Mouse (Mus musculus) liver, postnatal 0 days (tissue): ENCODE data around the gene Rpp38. TPM values are rescaled to one million over a fixed set of nuclear protein-coding genes. Genes with fewer than 3 reads are reported as not detected.
A peak's percentile ranks its signal among the peaks of the same experiment; 100 is the strongest.

Source experiments
- ATAC-seq: fragments of 200-750 bp; cut with Nextera tagmentation; 2 replicates; pipeline ENCODE4 v1.8.0; 2017; ENCODE audit warnings: mild to moderate bottlenecking, moderate library complexity
- DNase-seq: peaks from one replicate; pipeline ENCODE4 v3.0.0-alpha.2; 2016
- H3K27ac ChIP-seq: fragments of 300-500 bp; sonication (generic); 2 replicates; pipeline ENCODE4 v1.5.1; 2014; ENCODE audit warnings: antibody characterized with exemption, moderate library complexity, mild to moderate bottlenecking, low read depth
- H3K27me3 ChIP-seq: fragments of 300-500 bp; sonication (generic); 2 replicates; pipeline ENCODE4 v1.6.1; 2014; ENCODE audit warnings: low read length, control low read depth, mixed read lengths; ENCODE audit not compliant: insufficient read depth
- H3K36me3 ChIP-seq: fragments of 300-500 bp; sonication (generic); replicated peaks from 2 replicates; pipeline ENCODE4 v1.6.1; 2014; ENCODE audit warnings: mild to moderate bottlenecking, control low read depth, low read length, moderate library complexity, mixed read lengths; ENCODE audit not compliant: insufficient read depth
- H3K4me1 ChIP-seq: fragments of 300-500 bp; sonication (generic); 2 replicates; pipeline ENCODE4 v1.6.1; 2014; ENCODE audit warnings: antibody characterized with exemption, mild to moderate bottlenecking, control low read depth; ENCODE audit not compliant: insufficient read depth
- H3K4me2 ChIP-seq: fragments of 300-500 bp; sonication (generic); 2 replicates; pipeline ENCODE4 v1.6.1; 2014; ENCODE audit warnings: low read depth, mild to moderate bottlenecking, low read length, moderate library complexity, mixed read lengths
- H3K4me3 ChIP-seq: fragments of 300-500 bp; sonication (generic); 2 replicates; pipeline ENCODE4 v1.5.1; 2014; ENCODE audit warnings: low read depth, low read length
- H3K9ac ChIP-seq: fragments of 300-500 bp; sonication (generic); replicated peaks from 2 replicates; pipeline ENCODE4 v1.6.1; 2014; ENCODE audit warnings: mild to moderate bottlenecking, moderate library complexity
- H3K9me3 ChIP-seq: fragments of 300-500 bp; sonication (generic); 2 replicates; pipeline ENCODE4 v1.6.1; 2016; ENCODE audit warnings: mild to moderate bottlenecking, control low read depth, low read length, mixed read lengths
- CTCF ChIP-seq: sonication (generic); IDR thresholded peaks from 2 replicates; pipeline ENCODE4 v1.5.1; 2016; ENCODE audit warnings: antibody characterized with exemption, low read depth
- EP300 ChIP-seq: IDR thresholded peaks from 2 replicates; pipeline ENCODE4 v1.6.1; 2016; ENCODE audit warnings: antibody characterized with exemption, low read depth, mild to moderate bottlenecking
- WGBS: fragments of 180-500 bp; shearing (Covaris S2); extraction: QIAGEN DNeasy Blood & Tissue Kit; methylation state at CpG from one replicate; pipeline ENCODE4 v1.1.7; 2014; ENCODE audit not compliant: insufficient replicate concordance; 5-methylcytosine and 5-hydroxymethylcytosine counted together
- polyA plus RNA-seq: library from polyadenylated mRNA; unstranded; fragments of >200 nt; fragmentation: Nextera tagmentation; extraction: Ambion mirVana; gene quantifications from 2 replicates; pipeline ENCODE4 v1.2.1, GENCODE M21; 2015

Gene Rpp38
- 10.2 and 10.3 TPM in 2 replicates for polyA plus RNA-seq

DNA sequence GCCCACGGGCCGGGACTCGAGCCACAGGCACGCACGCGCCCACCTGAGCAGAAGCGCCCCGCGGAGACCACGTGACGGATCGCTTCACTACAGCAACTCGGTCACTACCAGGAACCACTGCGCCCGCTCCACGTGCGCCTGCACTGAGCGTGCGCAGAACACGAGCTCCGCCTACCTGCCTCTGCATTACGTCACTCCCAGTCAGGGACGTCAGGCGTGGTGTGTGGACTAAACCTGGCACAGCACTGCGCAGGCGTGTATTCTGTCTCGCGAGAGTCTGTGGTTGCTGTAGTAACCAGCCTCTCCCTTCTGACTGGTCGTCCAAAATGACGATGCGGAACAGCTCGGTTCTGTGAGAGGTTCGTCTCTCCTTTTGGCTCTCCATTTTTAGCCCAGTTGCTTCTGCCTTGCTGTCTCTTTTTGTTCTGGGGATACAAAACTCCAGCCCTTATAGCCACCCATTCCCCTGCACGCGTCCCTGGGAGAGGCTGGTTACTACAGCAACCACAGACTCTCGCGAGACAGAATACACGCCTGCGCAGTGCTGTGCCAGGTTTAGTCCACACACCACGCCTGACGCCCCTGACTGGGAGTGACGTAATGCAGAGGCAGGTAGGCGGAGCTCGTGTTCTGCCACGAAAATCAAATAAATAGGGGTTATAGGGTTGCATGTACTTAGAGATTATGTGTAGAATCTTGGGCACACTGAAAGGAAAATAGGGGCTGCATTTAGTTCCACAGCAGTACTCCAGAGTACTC lies at the start of gene Rpp38:
Rpp38 (minus strand) TSS at position 160 of the 759 bp plus-strand sequence.
- Histone ChIP-seq H3K36me3 (peaks cover 5% of the 10 kb centered on the region), H3K9ac (peak within 1 kb of the TSS; percentile 64), H3K27ac (peak within 1 kb of the TSS; percentile 69), H3K4me2 (peak within 1 kb of the TSS; percentile 83), H3K27me3 (0 out of 2 replicates have a peak, but pooled peaks cover 3% of the 10 kb centered on the region), H3K4me1 (peaks cover 26% of the 10 kb centered on the region), H3K9me3 (no peaks in the 10 kb centered on the region), H3K4me3 (peak within 1 kb of the TSS; percentile 61)
- ATAC-seq (peak; percentile 94), DNase-seq (peak; percentile 98)
- WGBS: 0% methylated on average over 40 of the region's 45 CpGs
- TF ChIP-seq CTCF: 0 out of 2 replicates have a peak, but pooled peaks have one; percentile 2
- peak; percentile 41; the same call in 1 of the 2 replicates for TF ChIP-seq EP300

GRCm38 (mm10) chr2:3365127-3365526 lies 32.7 kb upstream of the Rpp38 start:
- DNase-seq (no peak), ATAC-seq (no peak)
- 0 out of 2 replicates have a peak, but pooled peaks cover 2% of the 10 kb centered on the region for H3K27me3 ChIP-seq
- no peaks in the 10 kb centered on the region for H3K36me3 ChIP-seq
- H3K9me3 ChIP-seq: no peaks in the 10 kb centered on the region
- TF ChIP-seq EP300 (no peak), CTCF (no peak)
- H3K27ac ChIP-seq: no peak overlapping the region
- no peak overlapping the region for H3K4me3 ChIP-seq
- no peak overlapping the region for H3K9ac ChIP-seq
- no peak overlapping the region for H3K4me2 ChIP-seq
- 56% methylated on average over 4 of the region's 4 CpGs for WGBS
- H3K4me1 ChIP-seq: no peaks in the 10 kb centered on the region

DNA sequence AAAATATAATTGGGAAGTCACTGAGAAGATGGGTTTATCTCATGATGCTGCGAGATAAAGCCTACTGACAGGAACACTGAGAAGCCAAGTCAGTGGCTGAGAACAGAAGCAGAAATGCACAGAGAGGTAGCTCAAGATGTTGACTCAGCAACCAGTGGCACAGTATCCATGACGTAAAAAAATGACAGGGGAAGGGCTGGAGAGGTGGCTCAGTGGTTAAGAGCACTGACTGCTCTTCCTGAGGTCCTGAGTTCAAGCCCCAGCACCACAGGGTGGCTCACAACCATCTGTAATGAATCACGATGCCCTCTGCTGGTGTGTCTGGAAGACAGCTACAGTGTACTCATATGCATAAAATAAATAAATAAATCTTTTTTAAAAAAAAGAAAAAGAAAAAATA lies 28.6 kb upstream of the Rpp38 start:
- ATAC-seq (no peak), DNase-seq (no peak)
- no peaks in the 10 kb centered on the region for H3K36me3 ChIP-seq
- no peaks in the 10 kb centered on the region for H3K4me1 ChIP-seq
- H3K9ac ChIP-seq: no peak overlapping the region
- no peak overlapping the region for H3K4me3 ChIP-seq
- WGBS: 71% methylated on average over 3 of the region's 3 CpGs
- H3K9me3 ChIP-seq: no peaks in the 10 kb centered on the region
- H3K27ac ChIP-seq: no peak overlapping the region
- TF ChIP-seq EP300 (no peak), CTCF (no peak)
- no peak overlapping the region for H3K4me2 ChIP-seq
- 0 out of 2 replicates have a peak, but pooled peaks cover 2% of the 10 kb centered on the region for H3K27me3 ChIP-seq

DNA sequence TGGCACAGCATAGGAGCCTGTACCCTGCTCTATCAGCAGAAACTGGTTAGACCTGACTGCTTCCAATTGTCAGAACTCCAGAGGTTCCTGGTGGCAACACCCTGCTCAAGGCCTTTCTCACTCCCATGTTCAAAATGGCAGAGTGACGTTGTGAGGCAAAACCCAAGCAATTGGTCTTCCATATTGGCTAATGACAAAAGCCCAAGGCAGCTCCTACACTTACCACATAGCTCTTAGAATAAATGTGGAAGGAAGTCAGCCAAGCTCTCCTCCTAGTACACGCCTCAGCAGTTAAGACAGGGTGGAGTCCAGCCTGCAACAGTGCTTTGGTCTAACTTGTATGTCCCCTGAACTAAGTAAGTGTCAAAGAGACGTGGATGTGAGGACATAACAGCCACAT lies 25.4 kb upstream of the Rpp38 start:
- no peak overlapping the region for H3K4me2 ChIP-seq
- 38% methylated on average over 3 of the region's 3 CpGs for WGBS

GRCm38 (mm10) chr2:3356311-3356710 lies 23.9 kb upstream of the Rpp38 start:
- Histone ChIP-seq H3K4me2 (no peak overlapping the region), H3K4me1 (no peaks in the 10 kb centered on the region), H3K36me3 (no peaks in the 10 kb centered on the region), H3K9ac (no peak overlapping the region), H3K9me3 (no peaks in the 10 kb centered on the region), H3K27ac (no peak overlapping the region), H3K4me3 (no peak overlapping the region), H3K27me3 (no peaks in the 10 kb centered on the region)
- ATAC-seq (no peak), DNase-seq (no peak)
- 61% methylated on average over 3 of the region's 3 CpGs for WGBS
- TF ChIP-seq CTCF: no peak
- TF ChIP-seq EP300: no peak

More for the DNA sequence above, 25.4 kb upstream of the Rpp38 start:
- no peaks in the 10 kb centered on the region for H3K4me1 ChIP-seq
- H3K27ac ChIP-seq: no peak overlapping the region
- no peak overlapping the region for H3K9ac ChIP-seq
- H3K27me3 ChIP-seq: no peaks in the 10 kb centered on the region
- no peak for ATAC-seq
- H3K9me3 ChIP-seq: no peaks in the 10 kb centered on the region
- H3K36me3 ChIP-seq: no peaks in the 10 kb centered on the region
- TF ChIP-seq CTCF (no peak), EP300 (no peak)
- no peak overlapping the region for H3K4me3 ChIP-seq
- no peak for DNase-seq

GRCm38 (mm10) chr2:3355793-3356192 lies 23.4 kb upstream of the Rpp38 start:
- no peak overlapping the region for H3K9ac ChIP-seq
- no peak overlapping the region for H3K4me2 ChIP-seq
- no peaks in the 10 kb centered on the region for H3K27me3 ChIP-seq
- no peaks in the 10 kb centered on the region for H3K4me1 ChIP-seq
- 74% methylated on average over 8 of the region's 8 CpGs for WGBS
- DNase-seq: no peak
- TF ChIP-seq EP300: no peak
- TF ChIP-seq CTCF: no peak
- ATAC-seq: no peak
- H3K4me3 ChIP-seq: no peak overlapping the region
- H3K36me3 ChIP-seq: no peaks in the 10 kb centered on the region
- H3K27ac ChIP-seq: no peak overlapping the region
- no peaks in the 10 kb centered on the region for H3K9me3 ChIP-seq
